Mouse (Mus musculus) ES-E14 (cell line): ENCODE measurements around the gene Lhfpl2.

Experiments
- CHD2 ChIP-seq: IDR thresholded peaks from 2 replicates; pipeline ENCODE4 v1.6.1; 2014; ENCODE audit warnings: mild to moderate bottlenecking, low read depth, low read length, inconsistent platforms
- HCFC1 ChIP-seq: IDR thresholded peaks from 2 replicates; pipeline ENCODE4 v1.6.1; 2012; ENCODE audit warnings: low read length, inconsistent platforms, borderline replicate concordance; ENCODE audit not compliant: insufficient read depth
- ZC3H11A ChIP-seq: IDR thresholded peaks from 2 replicates; pipeline ENCODE4 v1.6.1; 2012; ENCODE audit warnings: low read depth, mild to moderate bottlenecking, inconsistent platforms, low read length, borderline replicate concordance
- ZNF384 ChIP-seq: IDR thresholded peaks from 2 replicates; pipeline ENCODE4 v1.6.1; 2012; ENCODE audit warnings: low read depth, low read length, inconsistent platforms

GRCm38 (mm10) chr13:94211236-94212119 lies 153.9 kb downstream of the Lhfpl2 start:
- TF ChIP-seq ZNF384 = no peak
- no peak for TF ChIP-seq CHD2
- no peak for TF ChIP-seq HCFC1
- TF ChIP-seq ZC3H11A = no peak
